Mouse (Mus musculus) Patski (cell line): ENCODE measurements around the gene Aknad1. TPM values are rescaled to one million over a fixed set of nuclear protein-coding genes. Genes with fewer than 3 reads are reported as not detected.

ENCODE experiments used
- ATAC-seq: fragments of 100-300 bp; one replicate; pipeline ENCODE4 v1.8.0; 2021
- CTCF ChIA-PET: fragments of 350-600 bp; sonication (Branson Sonifier 250); formaldehyde crosslinking; loops from one replicate; lab custom pipeline; 2022; ENCODE audit warnings: inconsistent platforms; lab: Charles Lee
- POLR2A ChIA-PET: fragments of 350-600 bp; sonication (Branson Sonifier 250); formaldehyde crosslinking; loops from one replicate; lab custom pipeline; 2022; ENCODE audit warnings: antibody characterized with exemption, inconsistent platforms; lab: Charles Lee
- DNase-seq: peaks from one replicate; pipeline ENCODE4 v3.0.0-alpha.2; 2011; ENCODE audit warnings: low read depth, low spot score
- H3K27me3 ChIP-seq: fragments of 371-371 bp; one replicate; pipeline ENCODE4 v1.5.1; 2021
- CTCF ChIP-seq: fragments of 100-300 bp; IDR thresholded peaks from one replicate; pipeline ENCODE4 v1.5.1; 2021
- in situ Hi-C: fragments of 300-500 bp; cut with MboI; formaldehyde crosslinking; loops from 3 replicates; pipeline ENCODE4 v1.11.1; 2018; ENCODE audit warnings: low pct_unique_long_range_greater_than_20kb, mixed read lengths
- polyA plus RNA-seq: library from polyadenylated mRNA; unstranded; gene quantifications from one replicate; pipeline ENCODE4 v1.2.3, GENCODE M21; 2021

Gene Aknad1
- polyA plus RNA-seq, 1 experiment from 2014 or later = not detected

DNA sequence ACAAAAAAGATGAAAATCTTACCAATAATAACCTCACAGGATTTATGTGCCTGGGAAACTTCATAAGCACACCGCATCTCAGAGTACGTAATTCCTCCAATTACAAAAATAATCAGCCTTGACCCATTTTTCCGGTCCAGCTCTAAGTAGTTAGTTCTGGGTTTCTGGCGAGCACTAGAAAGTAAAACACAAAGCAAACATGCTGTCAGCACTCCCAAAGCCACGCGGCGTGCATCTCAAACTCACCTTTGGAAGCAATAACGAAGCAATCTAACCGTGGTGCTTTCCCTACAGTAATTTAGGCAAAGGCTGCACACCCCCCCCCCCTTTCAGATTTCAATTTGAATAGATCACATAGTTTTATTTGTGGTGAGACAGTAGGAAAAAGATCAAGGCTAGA lies 55.3 kb downstream of the Aknad1 start:
- no peak for ATAC-seq
- no peaks in the 10 kb centered on the region for H3K27me3 ChIP-seq
- POLR2A ChIA-PET = no interaction called here
- in situ Hi-C loops = no loop called here
- DNase-seq = no peak
- no peak for TF ChIP-seq CTCF
- CTCF ChIA-PET = interaction anchor here (0.6 to 1.3 kb wide), 2 partner anchors 94 to 115 kb away, joined by 3 read pairs; no protein-coding TSS in a partner anchor

DNA sequence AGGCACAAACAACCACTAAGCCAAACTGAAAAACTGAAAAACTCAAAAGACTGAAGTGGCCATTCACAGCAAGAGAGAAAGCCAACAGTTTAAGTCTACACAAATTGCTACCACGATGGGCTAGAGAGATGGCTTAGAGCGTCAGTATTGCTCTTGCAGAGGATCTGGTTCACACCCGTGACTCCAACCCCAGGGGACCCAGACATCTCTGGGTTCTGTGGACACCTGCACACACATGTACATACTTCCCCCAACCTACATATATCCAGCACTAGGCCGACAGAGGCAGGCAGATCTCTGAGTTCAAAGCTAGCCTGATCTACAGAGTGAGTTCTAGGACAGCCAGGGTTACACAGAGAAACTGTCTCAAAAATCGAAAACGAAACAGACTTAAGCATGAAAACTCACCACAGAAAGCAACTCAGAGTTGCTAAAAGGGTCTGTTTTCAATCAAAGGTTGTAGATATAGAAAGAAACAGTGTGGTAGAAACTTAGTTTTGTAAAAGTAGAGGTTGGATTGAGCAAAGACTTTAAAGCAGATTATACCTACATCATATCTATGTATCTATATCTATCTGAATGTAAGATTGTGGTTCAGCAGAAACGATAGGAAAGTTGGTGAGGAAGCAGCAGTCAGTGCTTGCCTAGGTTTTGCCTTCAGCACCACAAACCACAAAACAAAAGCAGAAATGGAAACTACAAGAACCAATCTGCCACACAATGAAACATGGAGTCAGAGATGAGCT lies 56.3 kb downstream of the Aknad1 start:
- in situ Hi-C loops = no loop called here
- no peak for DNase-seq
- TF ChIP-seq CTCF = no peak
- no peak for ATAC-seq
- ChIA-PET CTCF (no interaction called here), POLR2A (no interaction called here)
- H3K27me3 ChIP-seq = no peaks in the 10 kb centered on the region

- ATAC-seq = no peak
- POLR2A ChIA-PET = no interaction called here
- CTCF ChIA-PET = interaction anchor here (1.5 kb wide), 1 partner anchor 41 kb away, joined by 3 read pairs; no protein-coding TSS in a partner anchor
- no peaks in the 10 kb centered on the region for H3K27me3 ChIP-seq
- no peak for TF ChIP-seq CTCF
- no peak for DNase-seq
- in situ Hi-C loops = no loop called here
Measured at GRCm38 (mm10) chr3:108796386-108796785, 56.9 kb downstream of the Aknad1 start.

GRCm38 (mm10) chr3:108797723-108798122 lies 58.3 kb downstream of the Aknad1 start:
- ChIA-PET CTCF (interaction anchor here (1.2 to 1.5 kb wide), 3 partner anchors 25 to 99 kb away, joined by 3 read pairs; no protein-coding TSS in a partner anchor), POLR2A (no interaction called here)
- H3K27me3 ChIP-seq = no peaks in the 10 kb centered on the region
- no peak for ATAC-seq
- DNase-seq = no peak
- no peak for TF ChIP-seq CTCF
- in situ Hi-C loops = no loop called here

DNA sequence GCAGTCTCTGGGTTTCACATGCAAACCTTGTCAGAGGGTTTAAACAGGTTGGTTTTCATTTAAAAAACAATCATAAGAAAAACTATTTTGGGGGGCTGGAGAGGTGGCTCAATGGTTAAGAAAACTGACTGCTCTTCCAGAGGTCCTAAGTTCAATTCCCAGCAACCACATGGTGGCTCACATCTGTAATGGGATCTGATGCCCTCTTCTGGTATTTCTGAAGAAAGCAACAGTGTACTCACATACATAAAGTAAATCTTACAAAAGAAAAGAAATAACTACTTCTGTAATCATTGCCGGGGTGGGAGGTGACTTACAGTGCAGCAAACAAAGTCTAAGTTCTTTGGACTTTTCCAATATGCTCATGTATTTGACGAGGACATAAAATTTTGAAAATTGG lies 58.9 kb downstream of the Aknad1 start:
- ATAC-seq (no peak), DNase-seq (no peak)
- no peaks in the 10 kb centered on the region for H3K27me3 ChIP-seq
- ChIA-PET POLR2A (no interaction called here), CTCF (interaction anchor here (1.1 to 1.3 kb wide), 3 partner anchors 14 to 100 kb away, joined by 3 to 4 read pairs (median 3); no protein-coding TSS in a partner anchor)
- in situ Hi-C loops = no loop called here
- TF ChIP-seq CTCF = peak; percentile 66

- CTCF ChIA-PET = interaction anchor here (1.3 kb wide), 1 partner anchor 105 kb away, joined by 5 read pairs; no protein-coding TSS in a partner anchor
- POLR2A ChIA-PET = no interaction called here
- DNase-seq (no peak), ATAC-seq (no peak)
- TF ChIP-seq CTCF = no peak
- H3K27me3 ChIP-seq = no peaks in the 10 kb centered on the region
- in situ Hi-C loops = no loop called here
Measured at GRCm38 (mm10) chr3:108805622-108806021, 66.2 kb downstream of the Aknad1 start.

- DNase-seq (peak; percentile 46), ATAC-seq (no peak)
Measured at GRCm38 (mm10) chr3:108810747-108811263, 71.3 kb downstream of the Aknad1 start.

GRCm38 (mm10) chr3:108815631-108816030 lies 76.2 kb downstream of the Aknad1 start:
- TF ChIP-seq CTCF = no peak
- POLR2A ChIA-PET = interaction anchor here (1.4 kb wide), 1 partner anchor 9 kb away, joined by 3 read pairs; no protein-coding TSS in a partner anchor
- in situ Hi-C loops = no loop called here
- ATAC-seq = no peak
- CTCF ChIA-PET = interaction anchor here (1.4 kb wide), 1 partner anchor 14 kb away, joined by 4 read pairs; no protein-coding TSS in a partner anchor
- no peak for DNase-seq
- H3K27me3 ChIP-seq = no peaks in the 10 kb centered on the region

More at GRCm38 (mm10) chr3:108810747-108811263, 71.3 kb downstream of the Aknad1 start:
- ChIA-PET CTCF (interaction anchor here (0.8 to 1.3 kb wide), 5 partner anchors 9 to 99 kb away, joined by 3 to 5 read pairs (median 4); no protein-coding TSS in a partner anchor), POLR2A (interaction anchor here (0.9 kb wide), 1 partner anchor 29 kb away, joined by 4 read pairs; the partner anchor contains the start of gene Stxbp3)
- no peaks in the 10 kb centered on the region for H3K27me3 ChIP-seq
- in situ Hi-C loops = no loop called here
- no peak for TF ChIP-seq CTCF

GRCm38 (mm10) chr3:108830493-108830892 lies 91.0 kb downstream of the Aknad1 start:
- DNase-seq = no peak
- in situ Hi-C loops = no loop called here
- TF ChIP-seq CTCF = no peak
- ChIA-PET CTCF (interaction anchor here (1.2 kb wide), 1 partner anchor 10 kb away, joined by 3 read pairs; the partner anchor contains the start of gene Stxbp3), POLR2A (no interaction called here)
- no peaks in the 10 kb centered on the region for H3K27me3 ChIP-seq
- no peak for ATAC-seq

DNA sequence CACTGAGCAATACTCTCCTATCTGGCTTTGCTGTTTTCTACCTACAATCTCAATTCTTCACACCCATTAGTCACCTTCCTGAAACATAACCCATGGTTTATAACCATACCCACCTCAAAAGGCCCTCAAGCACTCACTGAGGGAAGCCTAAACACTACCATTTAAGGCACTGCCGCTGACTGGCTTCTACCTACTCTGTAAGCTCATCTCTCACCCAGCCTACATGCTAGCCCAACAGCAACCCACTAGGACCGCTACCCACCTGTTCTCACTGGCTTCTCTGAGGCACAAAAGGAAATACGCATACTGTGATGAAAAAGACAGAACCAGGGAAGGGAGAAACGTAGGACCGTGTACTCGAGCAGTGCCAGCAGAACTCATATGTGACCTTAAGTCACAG lies 92.3 kb downstream of the Aknad1 start:
- CTCF ChIA-PET = interaction anchor here (1.2 kb wide), 1 partner anchor 8 kb away, joined by 3 read pairs; the partner anchor contains the start of gene Stxbp3
- TF ChIP-seq CTCF = no peak
- H3K27me3 ChIP-seq = no peaks in the 10 kb centered on the region
- no peak for ATAC-seq
- in situ Hi-C loops = no loop called here
- no peak for DNase-seq
- POLR2A ChIA-PET = no interaction called here

Other genes starting within 250 kb of the Aknad1 start
- 3.6 TPM for gene 1700013F07Rik, start 205.5 kb upstream of the Aknad1 start, polyA plus RNA-seq
- 0.17 TPM for gene 5330417C22Rik, start 203.1 kb upstream of the Aknad1 start, polyA plus RNA-seq
- 82.3 TPM for gene Tmem167b, start 177.2 kb upstream of the Aknad1 start, polyA plus RNA-seq
- 44.7 TPM for gene Taf13, start 168.0 kb upstream of the Aknad1 start, polyA plus RNA-seq
- 25.7 TPM for gene Wdr47, start 148.4 kb upstream of the Aknad1 start, polyA plus RNA-seq
- gene Clcc1, start 85.7 kb upstream of the Aknad1 start, polyA plus RNA-seq = 74.3 TPM
- gene Gpsm2, start 17.3 kb upstream of the Aknad1 start, polyA plus RNA-seq = 36.0 TPM
- 60.3 TPM for gene Stxbp3, start 100.9 kb downstream of the Aknad1 start, polyA plus RNA-seq
- 0.10 TPM for gene Fndc7, start 150.3 kb downstream of the Aknad1 start, polyA plus RNA-seq
- 115 TPM for gene Prpf38b, start 172.1 kb downstream of the Aknad1 start, polyA plus RNA-seq
- 0.04 TPM for gene Henmt1, start 200.2 kb downstream of the Aknad1 start, polyA plus RNA-seq
- not detected for gene Gm9857, start 200.8 kb downstream of the Aknad1 start, polyA plus RNA-seq